Mouse (Mus musculus): ENCODE results near the gene Mtss1l.

DNA sequence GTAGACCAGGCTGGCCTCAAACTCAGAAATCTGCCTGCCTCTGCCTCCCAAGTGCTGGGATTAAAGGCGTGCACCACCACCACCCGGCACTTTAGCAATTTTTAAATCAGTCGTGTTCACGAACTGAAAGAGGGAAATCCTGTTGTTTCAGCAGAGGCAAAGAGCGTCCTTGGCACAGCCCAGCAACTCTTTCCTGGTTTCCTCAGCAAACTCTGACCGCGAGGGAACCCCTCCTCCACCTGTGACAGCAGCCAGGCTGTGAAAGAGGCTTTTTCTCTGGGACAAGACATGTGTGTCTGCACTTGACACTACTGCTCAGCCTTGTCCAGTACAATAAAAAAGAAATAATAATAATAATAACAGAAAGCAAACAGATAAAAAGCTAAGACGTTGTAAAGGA is 65.7 kb downstream of the Mtss1l start:
- TF ChIP-seq CTCF (IDR thresholded peaks at IDR 0.05; ENCODE audit: low read depth), result no peak
- TF ChIP-seq EP300 (optimal IDR thresholded peaks at IDR 0.05), result no peak

Measured in stomach, postnatal 0 days (tissue).